Comparison of ENCODE assay signal across 1 mouse cellular context in the genomic region with DNA sequence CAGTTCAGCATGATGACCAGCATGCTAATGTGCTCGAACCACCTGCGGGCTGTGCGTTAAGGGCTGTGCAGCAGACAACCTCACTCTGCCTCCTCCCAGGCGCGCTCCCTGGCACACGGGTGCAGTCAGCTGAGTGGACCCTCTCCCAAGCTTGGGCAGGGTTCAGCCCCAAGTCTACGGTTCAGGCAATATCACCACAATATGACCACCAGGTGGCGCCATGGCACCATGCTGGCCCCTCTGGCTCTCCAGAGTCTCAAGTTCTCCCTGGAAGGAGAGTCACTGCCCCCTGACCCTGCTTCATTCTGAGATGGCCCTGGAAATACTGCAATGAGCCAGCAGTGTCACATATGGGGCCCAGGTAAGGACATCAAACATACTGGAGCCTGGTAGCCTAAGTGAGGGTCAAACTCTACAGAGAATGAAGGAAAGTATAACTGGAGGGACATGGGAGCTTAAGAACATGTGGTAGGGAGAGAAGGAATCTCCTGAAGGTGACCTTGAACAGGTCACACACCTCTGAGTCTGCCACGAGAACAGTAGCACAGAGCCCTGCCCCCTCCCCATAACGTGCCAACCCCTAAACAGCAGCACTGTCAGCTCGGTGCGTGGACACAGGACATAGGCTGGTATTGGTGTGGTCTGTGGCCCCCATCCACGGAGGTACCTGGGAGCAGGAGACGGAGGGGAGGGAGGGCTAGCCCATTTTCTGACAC.
TF ChIP-seq lines count a peak whose summit lies in the region.

No protein-coding gene starts in this region.

TF ChIP-seq in C2C12, 6 proteins besides CTCF, POLR2A, EP300 and RAD21:
- no peak for TF ChIP-seq MAX (IDR thresholded peaks at IDR 0.05)
TF ChIP-seq in C2C12: peak in this region for 0.
